Mouse (Mus musculus) intestine, postnatal 0 days (tissue): ENCODE measurements at regions not wholly inside any gene's neighbourhood (a gene's known extent, or its start where the extent isn't known, plus 50 kb on each side); places are given as distances from the start of the nearest gene placed in this dataset.

ENCODE experiments used
- ATAC-seq: fragments of 200-750 bp; cut with Nextera tagmentation; 2 replicates; pipeline ENCODE4 v1.8.0; 2017; ENCODE audit warnings: mild to moderate bottlenecking, moderate TSS enrichment, moderate library complexity
- H3K27ac ChIP-seq: fragments of 300-500 bp; sonication (generic); 2 replicates; pipeline ENCODE4 v1.5.1; 2014; ENCODE audit warnings: mild to moderate bottlenecking, low read depth, low read length, moderate library complexity
- H3K27me3 ChIP-seq: fragments of 300-500 bp; sonication (generic); replicated peaks from 2 replicates; pipeline ENCODE4 v1.6.1; 2014; ENCODE audit warnings: low read length, mixed read lengths; ENCODE audit not compliant: control insufficient read depth, insufficient read depth
- H3K36me3 ChIP-seq: fragments of 300-500 bp; sonication (generic); 2 replicates; pipeline ENCODE4 v1.6.1; 2014; ENCODE audit warnings: mild to moderate bottlenecking, moderate library complexity; ENCODE audit not compliant: control insufficient read depth, insufficient read depth
- H3K4me1 ChIP-seq: fragments of 300-500 bp; sonication (generic); replicated peaks from 2 replicates; pipeline ENCODE4 v1.6.1; 2014; ENCODE audit warnings: antibody characterized with exemption, low read length, mixed read lengths; ENCODE audit not compliant: control insufficient read depth, insufficient read depth
- H3K4me2 ChIP-seq: fragments of 300-500 bp; sonication (generic); replicated peaks from 2 replicates; pipeline ENCODE4 v1.6.1; 2014; ENCODE audit warnings: low read depth, mild to moderate bottlenecking, moderate library complexity
- H3K4me3 ChIP-seq: fragments of 300-500 bp; sonication (generic); 2 replicates; pipeline ENCODE4 v1.5.1; 2014; ENCODE audit warnings: low read depth, low read length
- H3K9ac ChIP-seq: fragments of 300-500 bp; sonication (generic); 2 replicates; pipeline ENCODE4 v1.6.1; 2014; ENCODE audit warnings: mild to moderate bottlenecking, low read depth, low read length
- H3K9me3 ChIP-seq: fragments of 300-500 bp; sonication (generic); 2 replicates; pipeline ENCODE4 v1.6.1; 2016; ENCODE audit warnings: mixed run types; ENCODE audit not compliant: control insufficient read depth
- CTCF ChIP-seq: sonication (generic); IDR thresholded peaks from 2 replicates; pipeline ENCODE4 v1.5.1; 2016; ENCODE audit warnings: low read depth, mild to moderate bottlenecking, control low read depth, antibody characterized with exemption, moderate library complexity
- WGBS: fragments of 180-500 bp; shearing (Covaris S2); extraction: QIAGEN DNeasy Blood & Tissue Kit; methylation state at CpG from one replicate; pipeline ENCODE4 v1.1.7; 2014; 5-methylcytosine and 5-hydroxymethylcytosine counted together

GRCm38 (mm10) chr14:80138991-80139791 is 155.3 kb downstream of the Olfm4 start:
- H3K36me3 ChIP-seq, result no peaks in the 10 kb centered on the region
- 50% methylated on average over 6 of the region's 6 CpGs for WGBS
- no peaks in the 10 kb centered on the region for H3K4me1 ChIP-seq
- no peak overlapping the region for H3K27ac ChIP-seq
- H3K9me3 ChIP-seq, result no peaks in the 10 kb centered on the region
- ATAC-seq, result no peak
- H3K27me3 ChIP-seq, result no peaks in the 10 kb centered on the region
- H3K4me2 ChIP-seq, result no peak overlapping the region
- H3K9ac ChIP-seq, result no peak overlapping the region
- no peak for TF ChIP-seq CTCF
- no peak overlapping the region for H3K4me3 ChIP-seq

- no peaks in the 10 kb centered on the region for H3K4me1 ChIP-seq
- WGBS, result 35% methylated on average over 6 of the region's 6 CpGs
- no peak overlapping the region for H3K9ac ChIP-seq
- H3K27me3 ChIP-seq, result no peaks in the 10 kb centered on the region
- H3K4me2 ChIP-seq, result no peak overlapping the region
- H3K27ac ChIP-seq, result no peak overlapping the region
- no peaks in the 10 kb centered on the region for H3K9me3 ChIP-seq
- no peaks in the 10 kb centered on the region for H3K36me3 ChIP-seq
- no peak for TF ChIP-seq CTCF
- no peak overlapping the region for H3K4me3 ChIP-seq
- no peak for ATAC-seq
These were observed 173.1 kb downstream of the Olfm4 start for GRCm38 (mm10) chr14:80157002-80157401.

- Histone ChIP-seq H3K4me2 (no peak overlapping the region), H3K27ac (no peak overlapping the region), H3K9me3 (no peaks in the 10 kb centered on the region), H3K9ac (no peak overlapping the region), H3K4me1 (no peaks in the 10 kb centered on the region), H3K36me3 (no peaks in the 10 kb centered on the region), H3K27me3 (no peaks in the 10 kb centered on the region), H3K4me3 (no peak overlapping the region)
- no peak for ATAC-seq
- TF ChIP-seq CTCF, result no peak
- 58% methylated on average over 1 of the region's 1 CpGs for WGBS
These were observed 185.3 kb downstream of the Olfm4 start for GRCm38 (mm10) chr14:80169211-80169610.

- Histone ChIP-seq H3K4me2 (no peak overlapping the region), H3K27me3 (no peaks in the 10 kb centered on the region), H3K4me1 (no peaks in the 10 kb centered on the region), H3K4me3 (no peak overlapping the region), H3K9ac (no peak overlapping the region), H3K27ac (no peak overlapping the region), H3K36me3 (no peaks in the 10 kb centered on the region), H3K9me3 (no peaks in the 10 kb centered on the region)
- WGBS, result 26% methylated on average over 11 of the region's 11 CpGs
- no peak for TF ChIP-seq CTCF
- no peak for ATAC-seq
These were observed 186.7 kb downstream of the Olfm4 start for GRCm38 (mm10) chr14:80170450-80171180.

- Histone ChIP-seq H3K9me3 (no peaks in the 10 kb centered on the region), H3K27ac (no peak overlapping the region), H3K9ac (no peak overlapping the region), H3K4me1 (no peaks in the 10 kb centered on the region), H3K27me3 (no peaks in the 10 kb centered on the region), H3K4me3 (no peak overlapping the region), H3K36me3 (no peaks in the 10 kb centered on the region), H3K4me2 (no peak overlapping the region)
- WGBS, result 54% methylated on average over 4 of the region's 4 CpGs
- ATAC-seq, result no peak
- no peak for TF ChIP-seq CTCF
These were observed 189.1 kb downstream of the Olfm4 start for GRCm38 (mm10) chr14:80172799-80173484.

GRCm38 (mm10) chr14:80176464-80176863 is 192.6 kb downstream of the Olfm4 start:
- Histone ChIP-seq H3K36me3 (no peaks in the 10 kb centered on the region), H3K9me3 (no peaks in the 10 kb centered on the region), H3K27me3 (no peaks in the 10 kb centered on the region), H3K9ac (no peak overlapping the region), H3K4me2 (no peak overlapping the region), H3K27ac (no peak overlapping the region), H3K4me1 (no peaks in the 10 kb centered on the region), H3K4me3 (no peak overlapping the region)
- no peak for TF ChIP-seq CTCF
- no peak for ATAC-seq
- 22% methylated on average over 6 of the region's 6 CpGs for WGBS
